In the genomic region with DNA sequence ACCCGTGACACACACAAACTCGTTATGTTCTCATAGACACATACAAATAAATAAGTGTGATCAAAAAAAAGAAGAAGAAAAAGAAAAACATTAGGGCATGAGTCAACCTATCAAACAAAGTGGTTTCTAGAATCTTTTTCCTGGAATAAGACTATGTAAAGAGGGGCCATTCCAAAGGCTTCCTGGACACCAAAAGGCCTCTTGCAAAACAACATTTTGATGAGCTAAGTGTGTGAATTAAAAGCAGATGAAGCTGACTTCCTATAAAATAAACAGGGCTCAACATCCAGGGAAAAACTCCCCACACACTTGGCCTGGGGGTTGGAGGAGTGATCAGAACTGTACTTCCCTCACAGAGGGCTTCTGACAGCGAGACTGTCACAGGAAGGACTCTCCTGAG, we compare ENCODE assay signal across 35 mouse cellular contexts.
"Had no signal": no experiment of that assay in that cellular context is flagged by ENCODE, and none has a peak within 500 bp of the region (broad histone marks: within the 10 kb centered on the region; RNA-seq: fewer than 3 reads in every experiment).

No protein-coding gene starts in this region.

- H3K4me3 ChIP-seq: heart, embryonic 10.5 days; heart, embryonic 12.5 days; heart, embryonic 13.5 days; heart, embryonic 15.5 days; hindbrain, embryonic 10.5 days; hindbrain, embryonic 12.5 days; hindbrain, embryonic 13.5 days; hindbrain, embryonic 15.5 days; intestine, embryonic 15.5 days; kidney, embryonic 15.5 days; layer of hippocampus, adult 2 months; left cerebral cortex, adult 2 months had no signal

- H3K36me3 ChIP-seq: heart, embryonic 10.5 days; heart, embryonic 12.5 days; heart, embryonic 13.5 days; heart, embryonic 15.5 days; hindbrain, embryonic 10.5 days; hindbrain, embryonic 12.5 days; hindbrain, embryonic 13.5 days; hindbrain, embryonic 15.5 days; intestine, embryonic 15.5 days; kidney, embryonic 15.5 days had no signal

- H3K27ac ChIP-seq: heart, embryonic 10.5 days; heart, embryonic 13.5 days; heart, embryonic 15.5 days; hindbrain, embryonic 10.5 days; hindbrain, embryonic 12.5 days; hindbrain, embryonic 13.5 days; hindbrain, embryonic 15.5 days; hindbrain, postnatal 0 days; intestine, embryonic 15.5 days; kidney, embryonic 15.5 days; kidney, postnatal 0 days; layer of hippocampus, adult 2 months; left cerebral cortex, adult 2 months had no signal

- ATAC-seq: hindbrain, embryonic 16.5 days; hindbrain, postnatal 0 days; inflammation-experienced regulatory T-cells, adult 6 months; intestine, embryonic 15.5 days; intestine, embryonic 16.5 days; intestine, postnatal 0 days had no signal

- H3K9ac ChIP-seq: heart, embryonic 12.5 days; heart, embryonic 13.5 days; heart, embryonic 15.5 days; hindbrain, embryonic 12.5 days; hindbrain, embryonic 13.5 days; hindbrain, embryonic 15.5 days; intestine, embryonic 15.5 days; kidney, embryonic 15.5 days had no signal

- DNase-seq: heart, postnatal 10 days; heart, postnatal 14 days; heart, postnatal 36 days; heart, postnatal 4 days; kidney, adult 11 months; kidney, adult 18-20 months; kidney, adult 2 months; kidney, adult 8-10 months; kidney, adult 9 months; kidney, postnatal 10 days; kidney, postnatal 14 days; kidney, postnatal 25 days; kidney, postnatal 36 days; kidney, postnatal 4 days; layer of hippocampus, adult 9-11 months; layer of hippocampus, postnatal 36 days had no signal

- H3K9me3 ChIP-seq: heart, embryonic 10.5 days; heart, embryonic 12.5 days; heart, embryonic 13.5 days; heart, embryonic 15.5 days; hindbrain, embryonic 10.5 days; hindbrain, embryonic 12.5 days; hindbrain, embryonic 13.5 days; hindbrain, embryonic 15.5 days; intestine, embryonic 15.5 days; kidney, embryonic 15.5 days had no signal

- H3K4me2 ChIP-seq: heart, embryonic 11.5 days; heart, embryonic 12.5 days; heart, embryonic 13.5 days; heart, embryonic 15.5 days; hindbrain, embryonic 12.5 days; hindbrain, embryonic 13.5 days; hindbrain, embryonic 15.5 days; intestine, embryonic 15.5 days; kidney, embryonic 15.5 days had no signal

- H3K27me3 ChIP-seq: heart, embryonic 12.5 days; heart, embryonic 15.5 days; hindbrain, embryonic 12.5 days; hindbrain, embryonic 15.5 days; intestine, embryonic 15.5 days had no signal
